Mouse (Mus musculus) myocyte (in vitro differentiated cells): Measurements from ENCODE around the gene Clcnka. TPM values are rescaled to one million over a fixed set of nuclear protein-coding genes. Genes with fewer than 3 reads are reported as not detected.

Experiments
- H3K27me3 ChIP-seq: one replicate; pipeline ENCODE4 v1.6.1; 2011; ENCODE audit not compliant: control insufficient read depth, insufficient read depth, insufficient read length
- H3K36me3 ChIP-seq: one replicate; pipeline ENCODE4 v1.6.1; 2011; ENCODE audit not compliant: control insufficient read depth, insufficient read depth
- H3K4me2 ChIP-seq: one replicate; pipeline ENCODE4 v1.6.1; 2011; ENCODE audit warnings: low read depth, control low read depth
- H3K4me3 ChIP-seq: one replicate; pipeline ENCODE4 v1.5.1; 2011; ENCODE audit warnings: mild to moderate bottlenecking, control low read depth, moderate library complexity
- H3K79me2 ChIP-seq: one replicate; pipeline ENCODE4 v1.6.1; 2011; ENCODE audit not compliant: control insufficient read depth, insufficient read depth
- H3ac ChIP-seq: one replicate; pipeline ENCODE4 v1.6.1; 2011; ENCODE audit not compliant: control insufficient read depth, insufficient read length
- CEBPB ChIP-seq: IDR thresholded peaks from 2 replicates; pipeline ENCODE4 v1.6.1; 2011; ENCODE audit warnings: mild to moderate bottlenecking, moderate library complexity; ENCODE audit not compliant: poor library complexity, insufficient read depth, severe bottlenecking
- E2F4 ChIP-seq: IDR thresholded peaks from one replicate; pipeline ENCODE4 v1.6.1; 2011; ENCODE audit warnings: mild to moderate bottlenecking, control low read depth, moderate library complexity; ENCODE audit not compliant: insufficient read depth
- MAX ChIP-seq: IDR thresholded peaks from one replicate; pipeline ENCODE4 v1.6.1; 2011; ENCODE audit warnings: low read depth, mild to moderate bottlenecking, control low read depth
- MYOD1 ChIP-seq, 3 experiments: IDR thresholded peaks; one replicate each; pipeline ENCODE4 v1.6.1; 2011; ENCODE audit warnings: control low read depth in 2 of 3, low read depth in 2 of 3, mild to moderate bottlenecking in 2 of 3, moderate library complexity in 1 of 3; ENCODE audit not compliant: insufficient read length in 2 of 3, control insufficient read depth in 1 of 3
- MYOG ChIP-seq, 3 experiments: IDR thresholded peaks; one replicate each; pipeline ENCODE4 v1.6.1; 2011; ENCODE audit warnings: control low read depth in 2 of 3, low read depth in 2 of 3, mild to moderate bottlenecking in 2 of 3; ENCODE audit not compliant: insufficient read length in 2 of 3, control insufficient read depth in 1 of 3, insufficient read depth in 1 of 3
- POLR2A ChIP-seq: IDR thresholded peaks from one replicate; pipeline ENCODE4 v1.6.1; 2011; ENCODE audit warnings: low read depth, mild to moderate bottlenecking, control low read depth, moderate library complexity; ENCODE audit not compliant: insufficient read length
- POLR2AphosphoS2 ChIP-seq: IDR thresholded peaks from one replicate; pipeline ENCODE4 v1.6.1; 2011; ENCODE audit warnings: low read depth, control low read depth; ENCODE audit not compliant: insufficient read length
- REST ChIP-seq: IDR thresholded peaks from one replicate; pipeline ENCODE4 v1.6.1; 2011; ENCODE audit warnings: mild to moderate bottlenecking, control low read depth, moderate library complexity; ENCODE audit not compliant: insufficient read depth, insufficient read length
- SRF ChIP-seq: IDR thresholded peaks from one replicate; pipeline ENCODE4 v1.6.1; 2011; ENCODE audit warnings: low read depth; ENCODE audit not compliant: control insufficient read depth, insufficient read length
- TCF12 ChIP-seq: IDR thresholded peaks from one replicate; pipeline ENCODE4 v1.6.1; 2011; ENCODE audit warnings: mild to moderate bottlenecking, control low read depth; ENCODE audit not compliant: poor library complexity, insufficient read depth, severe bottlenecking
- TCF3 ChIP-seq: IDR thresholded peaks from one replicate; pipeline ENCODE4 v1.6.1; 2011; ENCODE audit warnings: low read depth, control low read depth; ENCODE audit not compliant: insufficient read length
- USF1 ChIP-seq: IDR thresholded peaks from one replicate; pipeline ENCODE4 v1.6.1; 2011; ENCODE audit warnings: low read depth, mild to moderate bottlenecking, control low read depth, moderate library complexity
- polyA plus RNA-seq: library from polyadenylated mRNA; unstranded; fragments of >200 nt; fragmentation: generic; extraction: Trizol; gene quantifications from one replicate; pipeline ENCODE4 v1.2.1, GENCODE M21; 2012; ENCODE audit warnings: missing spikeins

The Clcnka gene
- polyA plus RNA-seq, 1 experiment = 0.85 TPM

DNA sequence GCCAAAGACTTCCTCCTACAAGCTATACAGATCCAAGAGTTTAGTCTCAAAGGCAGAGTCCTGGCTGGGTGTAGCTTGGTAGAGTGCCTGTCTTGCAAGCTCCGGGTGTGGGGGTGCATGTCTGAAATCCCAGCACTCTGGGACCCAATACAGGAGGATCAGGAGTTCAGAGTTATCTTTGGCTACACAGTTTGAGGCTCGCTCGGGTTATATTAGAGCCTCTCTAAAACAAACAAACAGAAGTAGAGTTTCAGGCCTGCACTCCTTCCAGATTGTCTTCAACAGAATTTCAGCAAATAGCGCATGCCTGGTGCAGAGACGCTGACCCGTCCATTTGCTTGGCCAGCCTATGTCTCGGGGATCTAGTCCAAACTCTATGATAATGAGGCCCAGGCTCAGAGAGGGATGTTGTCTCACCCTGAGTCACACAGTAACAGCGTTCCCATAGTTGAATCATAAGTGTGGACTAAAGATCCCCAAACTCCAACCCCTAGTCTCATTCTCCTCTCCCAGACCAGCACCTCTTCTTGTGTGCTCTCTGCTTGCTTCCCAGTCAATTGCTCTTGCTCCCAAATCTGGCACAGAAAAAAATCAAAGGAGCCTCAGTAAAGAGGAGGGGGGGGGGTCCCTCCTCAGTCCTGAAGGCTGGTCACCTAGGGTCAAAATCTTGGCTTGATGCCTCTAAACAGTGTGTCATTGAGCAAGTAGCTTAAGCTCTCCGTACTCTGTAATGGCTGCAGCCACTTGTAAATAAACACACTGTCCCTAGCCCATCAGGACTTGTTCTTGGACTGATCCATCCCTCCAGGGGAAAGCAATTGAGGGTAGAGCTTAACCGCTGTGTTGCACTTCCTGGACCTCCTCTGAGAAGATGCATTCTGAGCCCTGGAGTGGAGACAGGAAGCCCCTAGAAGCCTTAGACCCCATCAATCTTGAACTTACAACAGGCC lies 28.5 kb upstream of the Clcnka start:
- Histone ChIP-seq H3K4me3 (peak overlapping the region; percentile 28), H3K27me3 (no peaks in the 10 kb centered on the region), H3ac (no peak overlapping the region)

GRCm38 (mm10) chr4:141425484-141426479 lies 27.3 kb upstream of the Clcnka start:
- Histone ChIP-seq H3K79me2 (no peaks in the 10 kb centered on the region), H3ac (peak overlapping the region; percentile 11), H3K4me2 (peak overlapping the region; percentile 91), H3K36me3 (no peaks in the 10 kb centered on the region), H3K4me3 (peak overlapping the region; percentile 28), H3K27me3 (no peaks in the 10 kb centered on the region)
- TF ChIP-seq TCF12 = no peak
- no peak for TF ChIP-seq CEBPB
- no peak for TF ChIP-seq SRF
- peak; percentile 57 for TF ChIP-seq POLR2A
- TF ChIP-seq MYOG (IDR thresholded peaks at IDR 0.05; ENCODE audit: control insufficient read depth in 1 of 3, insufficient read depth in 1 of 3, insufficient read length in 2 of 3, low read depth in 2 of 3) = peak in 1 of 3 experiments; percentile 58
- TF ChIP-seq MYOD1 (IDR thresholded peaks at IDR 0.05; ENCODE audit: control insufficient read depth in 1 of 3, insufficient read length in 2 of 3, low read depth in 2 of 3) = peak in 1 of 3 experiments; percentile 60
- no peak for TF ChIP-seq REST
- peak; percentile 56 for TF ChIP-seq POLR2AphosphoS2
- TF ChIP-seq E2F4 = no peak
- no peak for TF ChIP-seq USF1
- TF ChIP-seq MAX = no peak
- no peak for TF ChIP-seq TCF3

More for the DNA sequence above, 28.5 kb upstream of the Clcnka start:
- Histone ChIP-seq H3K79me2 (no peaks in the 10 kb centered on the region), H3K4me2 (peak overlapping the region; percentile 91), H3K36me3 (no peaks in the 10 kb centered on the region)
- TF ChIP-seq MYOD1 (IDR thresholded peaks at IDR 0.05; ENCODE audit: control insufficient read depth in 1 of 3, insufficient read length in 2 of 3, low read depth in 2 of 3) (no peak), MAX (no peak), TCF12 (no peak), TCF3 (no peak), USF1 (no peak), POLR2AphosphoS2 (no peak), POLR2A (no peak), SRF (no peak)

- TF ChIP-seq E2F4 = no peak
- TF ChIP-seq SRF = no peak
- TF ChIP-seq MAX = no peak
- no peak for TF ChIP-seq TCF3
- no peak for TF ChIP-seq CEBPB
- TF ChIP-seq MYOD1 (IDR thresholded peaks at IDR 0.05; ENCODE audit: control insufficient read depth in 1 of 3, insufficient read length in 2 of 3, low read depth in 2 of 3) = peak in 1 of 3 experiments; percentile 26
- no peak for TF ChIP-seq MYOG (IDR thresholded peaks at IDR 0.05; ENCODE audit: control insufficient read depth in 1 of 3, insufficient read depth in 1 of 3, insufficient read length in 2 of 3, low read depth in 2 of 3)
- no peak for TF ChIP-seq POLR2AphosphoS2
- H3K27me3 ChIP-seq = no peaks in the 10 kb centered on the region
- H3K4me2 ChIP-seq = peak overlapping the region; percentile 91
- H3K79me2 ChIP-seq = no peaks in the 10 kb centered on the region
- H3K36me3 ChIP-seq = no peaks in the 10 kb centered on the region
- H3ac ChIP-seq = no peak overlapping the region
- no peak overlapping the region for H3K4me3 ChIP-seq
These were observed 25.3 kb upstream of the Clcnka start for GRCm38 (mm10) chr4:141423691-141424431.

- Histone ChIP-seq H3ac (no peak overlapping the region), H3K79me2 (no peaks in the 10 kb centered on the region), H3K4me3 (no peak overlapping the region), H3K4me2 (peak overlapping the region; percentile 91), H3K27me3 (no peaks in the 10 kb centered on the region), H3K36me3 (no peaks in the 10 kb centered on the region)
- TF ChIP-seq MYOG (IDR thresholded peaks at IDR 0.05; ENCODE audit: control insufficient read depth in 1 of 3, insufficient read depth in 1 of 3, insufficient read length in 2 of 3, low read depth in 2 of 3) = peak in 1 of 3 experiments; percentile 75
- no peak for TF ChIP-seq E2F4
- peak in 1 of 3 experiments; percentile 75 for TF ChIP-seq MYOD1 (IDR thresholded peaks at IDR 0.05; ENCODE audit: control insufficient read depth in 1 of 3, insufficient read length in 2 of 3, low read depth in 2 of 3)
These were observed 24.8 kb upstream of the Clcnka start for GRCm38 (mm10) chr4:141423288-141423687.
